Mouse (Mus musculus) E14TG2a.4 (cell line): Measurements from ENCODE around the gene Tctex1d4.
A peak's percentile ranks its signal among the peaks of the same experiment; 100 is the strongest.

Experiments
- H3K27me3 ChIP-seq: 2 replicates; pipeline ENCODE4 v1.6.1; 2014; ENCODE audit warnings: low read length, control low read depth; ENCODE audit not compliant: insufficient read depth
- H3K36me3 ChIP-seq: 2 replicates; pipeline ENCODE4 v1.6.1; 2014; ENCODE audit warnings: low read length, control low read depth; ENCODE audit not compliant: insufficient read depth
- H3K4me1 ChIP-seq: replicated peaks from 2 replicates; pipeline ENCODE4 v1.6.1; 2014; ENCODE audit warnings: low read depth, low read length, control low read depth
- H3K4me3 ChIP-seq: replicated peaks from 2 replicates; pipeline ENCODE4 v1.5.1; 2014; ENCODE audit warnings: mild to moderate bottlenecking, low read length
- H3K9me3 ChIP-seq: 2 replicates; pipeline ENCODE4 v1.6.1; 2014; ENCODE audit warnings: low read length, control low read depth
- CTCF ChIP-seq: conservative IDR thresholded peaks from 2 replicates; pipeline ENCODE4 v1.5.1; 2014; ENCODE audit warnings: low read length
- NANOG ChIP-seq: IDR thresholded peaks from 2 replicates; pipeline ENCODE4 v1.6.1; 2014; ENCODE audit warnings: borderline replicate concordance, low read length, mixed read lengths
- POU5F1 ChIP-seq: IDR thresholded peaks from 2 replicates; pipeline ENCODE4 v1.6.1; 2014; ENCODE audit warnings: low read length, borderline replicate concordance

Tctex1d4 gene

GRCm38 (mm10) chr4:117098764-117099036 is 27.9 kb upstream of the Tctex1d4 start:
- Histone ChIP-seq H3K4me1 (peaks cover 91% of the 10 kb centered on the region), H3K9me3 (no peaks in the 10 kb centered on the region), H3K27me3 (no peaks in the 10 kb centered on the region), H3K36me3 (peaks cover 61% of the 10 kb centered on the region), H3K4me3 (peak overlapping the region; percentile 92)
- TF ChIP-seq CTCF (no peak), NANOG (peak; percentile 44; the same call in 1 of the 2 replicates)

- H3K36me3 ChIP-seq: peaks cover 74% of the 10 kb centered on the region
- H3K4me1 ChIP-seq: peaks cover 92% of the 10 kb centered on the region
- TF ChIP-seq POU5F1 (no peak), NANOG (no peak), CTCF (no peak)
- H3K9me3 ChIP-seq: no peaks in the 10 kb centered on the region
- peak overlapping the region; percentile 92 for H3K4me3 ChIP-seq
- H3K27me3 ChIP-seq: no peaks in the 10 kb centered on the region
Measured at GRCm38 (mm10) chr4:117100036-117100435, 26.6 kb upstream of the Tctex1d4 start.

- H3K9me3 ChIP-seq: no peaks in the 10 kb centered on the region
- H3K4me1 ChIP-seq: peaks cover 97% of the 10 kb centered on the region
- H3K36me3 ChIP-seq: peaks cover 86% of the 10 kb centered on the region
- TF ChIP-seq NANOG (no peak), CTCF (peak; percentile 56), POU5F1 (no peak)
- H3K27me3 ChIP-seq: no peaks in the 10 kb centered on the region
- H3K4me3 ChIP-seq: peak overlapping the region; percentile 13; the same call in 1 of the 2 replicates
Measured at GRCm38 (mm10) chr4:117101218-117101617, 25.4 kb upstream of the Tctex1d4 start.

- peak; percentile 23; the same call in 1 of the 2 replicates for TF ChIP-seq CTCF
- no peak for TF ChIP-seq POU5F1
- H3K36me3 ChIP-seq: peaks cover 100% of the 10 kb centered on the region
- H3K9me3 ChIP-seq: no peaks in the 10 kb centered on the region
- peak overlapping the region; percentile 52 for H3K4me3 ChIP-seq
- no peaks in the 10 kb centered on the region for H3K27me3 ChIP-seq
- peaks cover 97% of the 10 kb centered on the region for H3K4me1 ChIP-seq
Measured at GRCm38 (mm10) chr4:117104672-117105071, 21.9 kb upstream of the Tctex1d4 start.

- peaks cover 100% of the 10 kb centered on the region for H3K36me3 ChIP-seq
- no peak for TF ChIP-seq NANOG
- no peak for TF ChIP-seq CTCF
- no peak for TF ChIP-seq POU5F1
- no peaks in the 10 kb centered on the region for H3K9me3 ChIP-seq
- peak overlapping the region; percentile 52 for H3K4me3 ChIP-seq
- H3K4me1 ChIP-seq: peaks cover 97% of the 10 kb centered on the region
- no peaks in the 10 kb centered on the region for H3K27me3 ChIP-seq
Measured at GRCm38 (mm10) chr4:117105127-117105526, 21.5 kb upstream of the Tctex1d4 start.

GRCm38 (mm10) chr4:117107813-117108523 is 18.6 kb upstream of the Tctex1d4 start:
- Histone ChIP-seq H3K36me3 (peaks cover 98% of the 10 kb centered on the region), H3K4me1 (peaks cover 80% of the 10 kb centered on the region)
- TF ChIP-seq CTCF: no peak
- TF ChIP-seq POU5F1: no peak

GRCm38 (mm10) chr4:117108524-117108849 is 18.1 kb upstream of the Tctex1d4 start:
- TF ChIP-seq POU5F1: no peak
- no peak for TF ChIP-seq NANOG
- no peak for TF ChIP-seq CTCF

More at GRCm38 (mm10) chr4:117107813-117108523, 18.6 kb upstream of the Tctex1d4 start:
- no peaks in the 10 kb centered on the region for H3K9me3 ChIP-seq
- no peaks in the 10 kb centered on the region for H3K27me3 ChIP-seq
- H3K4me3 ChIP-seq: peak overlapping the region; percentile 73

GRCm38 (mm10) chr4:117109330-117109729 is 17.3 kb upstream of the Tctex1d4 start:
- Histone ChIP-seq H3K4me1 (peaks cover 79% of the 10 kb centered on the region), H3K27me3 (no peaks in the 10 kb centered on the region), H3K9me3 (no peaks in the 10 kb centered on the region), H3K4me3 (peak overlapping the region; percentile 73), H3K36me3 (peaks cover 98% of the 10 kb centered on the region)
- TF ChIP-seq NANOG: no peak
- TF ChIP-seq CTCF: no peak
- no peak for TF ChIP-seq POU5F1

More at GRCm38 (mm10) chr4:117108524-117108849, 18.1 kb upstream of the Tctex1d4 start:
- no peaks in the 10 kb centered on the region for H3K27me3 ChIP-seq
- peaks cover 98% of the 10 kb centered on the region for H3K36me3 ChIP-seq
- no peaks in the 10 kb centered on the region for H3K9me3 ChIP-seq
- H3K4me1 ChIP-seq: peaks cover 80% of the 10 kb centered on the region
- H3K4me3 ChIP-seq: peak overlapping the region; percentile 73

- Histone ChIP-seq H3K36me3 (peaks cover 98% of the 10 kb centered on the region), H3K4me1 (peaks cover 75% of the 10 kb centered on the region)
Measured at GRCm38 (mm10) chr4:117110249-117110648, 16.3 kb upstream of the Tctex1d4 start.

More at GRCm38 (mm10) chr4:117110249-117110648, 16.3 kb upstream of the Tctex1d4 start:
- no peaks in the 10 kb centered on the region for H3K27me3 ChIP-seq
- H3K4me3 ChIP-seq: peak overlapping the region; percentile 73
- no peaks in the 10 kb centered on the region for H3K9me3 ChIP-seq
- TF ChIP-seq POU5F1 (no peak), CTCF (no peak), NANOG (no peak)
